Mouse (Mus musculus) embryonic fibroblast, embryonic 13.5 days (primary cell): Measurements from ENCODE around the gene Engase.

ENCODE experiments used
- CTCF ChIP-seq: IDR thresholded peaks from 2 replicates; pipeline ENCODE4 v1.5.1; 2011; ENCODE audit warnings: mild to moderate bottlenecking, control low read depth, low read length, moderate library complexity, borderline replicate concordance; ENCODE audit not compliant: insufficient read depth
- POLR2A ChIP-seq: IDR thresholded peaks from 2 replicates; pipeline ENCODE4 v1.6.1; 2011; ENCODE audit warnings: low read depth, mild to moderate bottlenecking, control low read depth, low read length, moderate library complexity

GRCm38 (mm10) chr11:118453886-118454671 lies 22.6 kb upstream of the Engase start:
- no peak for TF ChIP-seq CTCF
- no peak for TF ChIP-seq POLR2A
